Mouse (Mus musculus) hindbrain, postnatal 0 days (tissue): Measurements from ENCODE around the gene Cdca8. TPM values are rescaled to one million over a fixed set of nuclear protein-coding genes. Genes with fewer than 3 reads are reported as not detected.

Experiments
- ATAC-seq: fragments of 200-750 bp; cut with Nextera tagmentation; 2 replicates; pipeline ENCODE4 v1.8.0; 2017; ENCODE audit warnings: mild to moderate bottlenecking, moderate TSS enrichment, moderate library complexity
- DNase-seq: peaks from one replicate; pipeline ENCODE4 v3.0.0-alpha.2; 2015; ENCODE audit warnings: low spot score
- H3K27ac ChIP-seq: fragments of 300-500 bp; sonication (generic); 2 replicates; pipeline ENCODE4 v1.5.1; 2014; ENCODE audit warnings: mild to moderate bottlenecking
- H3K27me3 ChIP-seq: fragments of 300-500 bp; sonication (generic); 2 replicates; pipeline ENCODE4 v1.6.1; 2014; ENCODE audit warnings: low read length, mixed read lengths; ENCODE audit not compliant: insufficient read depth
- H3K36me3 ChIP-seq: fragments of 300-500 bp; sonication (generic); 2 replicates; pipeline ENCODE4 v1.6.1; 2014; ENCODE audit warnings: low read length, mixed read lengths; ENCODE audit not compliant: insufficient read depth
- H3K4me1 ChIP-seq: fragments of 300-500 bp; sonication (generic); 2 replicates; pipeline ENCODE4 v1.6.1; 2014; ENCODE audit warnings: antibody characterized with exemption, low read length, mixed read lengths; ENCODE audit not compliant: insufficient read depth
- H3K4me2 ChIP-seq: fragments of 300-500 bp; sonication (generic); 2 replicates; pipeline ENCODE4 v1.6.1; 2014; ENCODE audit warnings: low read depth, mild to moderate bottlenecking, low read length, moderate library complexity, mixed read lengths
- H3K4me3 ChIP-seq: fragments of 300-500 bp; sonication (generic); 2 replicates; pipeline ENCODE4 v1.5.1; 2014; ENCODE audit warnings: low read length
- H3K9ac ChIP-seq: fragments of 300-500 bp; sonication (generic); replicated peaks from 2 replicates; pipeline ENCODE4 v1.6.1; 2014; ENCODE audit warnings: mild to moderate bottlenecking, low read length, moderate library complexity, mixed read lengths
- H3K9me3 ChIP-seq: fragments of 300-500 bp; sonication (generic); 2 replicates; pipeline ENCODE4 v1.6.1; 2016; ENCODE audit warnings: low read length, mixed read lengths
- CTCF ChIP-seq: IDR thresholded peaks from 2 replicates; pipeline ENCODE4 v1.5.1; 2016; ENCODE audit warnings: antibody characterized with exemption, control low read depth, low read depth
- WGBS: fragments of 180-500 bp; shearing (Covaris S2); extraction: QIAGEN DNeasy Blood & Tissue Kit; methylation state at CpG from one replicate; pipeline ENCODE4 v1.1.7; 2014; 5-methylcytosine and 5-hydroxymethylcytosine counted together
- polyA plus RNA-seq: library from polyadenylated mRNA; unstranded; fragments of >200 nt; fragmentation: Nextera tagmentation; extraction: Ambion mirVana; gene quantifications from 2 replicates; pipeline ENCODE4 v1.2.1, GENCODE M21; 2015
- total RNA-seq: library from RNA; depleted of rRNA; stranded (reverse); fragments of >200 nt; gene quantifications from 2 replicates; pipeline ENCODE4 v1.2.3, GENCODE M21; 2014; rRNA removed

Cdca8 gene
- total and polyA plus RNA-seq, 2 experiments from 2014 or later, result 17.1 to 28.9 TPM

DNA sequence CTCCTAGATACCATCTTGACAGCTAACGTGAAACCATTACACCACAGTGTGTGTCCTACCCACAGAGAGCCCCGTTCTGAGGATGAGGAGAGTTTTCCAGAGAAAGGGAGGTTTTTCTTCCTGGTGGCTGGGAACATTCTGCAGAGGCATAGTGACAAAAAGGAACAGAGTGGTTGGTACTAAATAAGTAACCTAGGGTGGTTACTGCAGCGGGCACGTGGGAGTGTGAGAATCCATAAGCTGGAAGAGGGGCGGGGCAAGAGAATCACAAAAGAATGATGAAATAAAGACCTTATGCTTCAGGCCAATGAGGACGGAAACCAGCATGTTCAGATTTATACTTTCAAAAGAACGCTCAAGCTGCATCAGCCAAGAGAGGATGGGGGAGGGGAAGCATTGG lies 50.4 kb downstream of the Cdca8 start:
- TF ChIP-seq CTCF, result no peak
- no peaks in the 10 kb centered on the region for H3K9me3 ChIP-seq
- DNase-seq, result no peak
- H3K9ac ChIP-seq, result no peak overlapping the region
- H3K36me3 ChIP-seq, result no peaks in the 10 kb centered on the region
- no peak overlapping the region for H3K27ac ChIP-seq
- no peaks in the 10 kb centered on the region; the same call in 1 of the 2 replicates for H3K27me3 ChIP-seq
- WGBS, result 56% methylated on average over 7 of the region's 7 CpGs
- H3K4me1 ChIP-seq, result no peaks in the 10 kb centered on the region
- H3K4me3 ChIP-seq, result no peak overlapping the region
- no peak overlapping the region for H3K4me2 ChIP-seq
- no peak for ATAC-seq

DNA sequence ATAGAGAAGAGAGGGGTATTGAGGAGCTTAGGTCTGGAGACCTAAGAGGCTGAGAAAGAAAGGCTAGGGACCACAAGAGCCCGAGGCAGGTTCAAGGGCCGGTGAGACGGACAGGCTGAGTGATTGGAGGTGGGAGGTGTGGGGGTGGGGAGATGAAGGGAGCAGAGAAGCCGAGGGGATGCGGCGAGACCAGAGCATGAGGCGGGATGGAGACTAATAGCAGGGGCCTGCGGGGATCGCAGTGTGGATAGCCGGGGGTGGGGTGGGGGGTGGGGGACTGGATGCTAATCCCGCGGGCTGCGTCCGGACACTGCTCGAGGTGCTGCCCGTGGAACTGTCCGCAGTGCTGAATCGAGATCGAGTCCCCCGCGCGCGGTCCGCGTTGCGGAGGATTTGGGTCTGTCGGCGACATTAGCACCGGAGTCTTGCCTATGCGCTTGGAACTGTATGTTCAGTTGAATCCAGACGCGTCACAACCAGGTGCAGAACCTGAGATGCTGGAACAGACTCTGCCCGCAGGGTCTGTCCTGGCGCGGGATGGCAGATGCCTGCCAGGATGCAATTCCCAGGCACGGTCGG lies 56.9 kb downstream of the Cdca8 start:
- DNase-seq, result peak; percentile 48
- WGBS, result under 1% methylated on average over 34 of the region's 37 CpGs
- ATAC-seq, result peak; percentile 27; the same call in 1 of the 2 replicates

DNA sequence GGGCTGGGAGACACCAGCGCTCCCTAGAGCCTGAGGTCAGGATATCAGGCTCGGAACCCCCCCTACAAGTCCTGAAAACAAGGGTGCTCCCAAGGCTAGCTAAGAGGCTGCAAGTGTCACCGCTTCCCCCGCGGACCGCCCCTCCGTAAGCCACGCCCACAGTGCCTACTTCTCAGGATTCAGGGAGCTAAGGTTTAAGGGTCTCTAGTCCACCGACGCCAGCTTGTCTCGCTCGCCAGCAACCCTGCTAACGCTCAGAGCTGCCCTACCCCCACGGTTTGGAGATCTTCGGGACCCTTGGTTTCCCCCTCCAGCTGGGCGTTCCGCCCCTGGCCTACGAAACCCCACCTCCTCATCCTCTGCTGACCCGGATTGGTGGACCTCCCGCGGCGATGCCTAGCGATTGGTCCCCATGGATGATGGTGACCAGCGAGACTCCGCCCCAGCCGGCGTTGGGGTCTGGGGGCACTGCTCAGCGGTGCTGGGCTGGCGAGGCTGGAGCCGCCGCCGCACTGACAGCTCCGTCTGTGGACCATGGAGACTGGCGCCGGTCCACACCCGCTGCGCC lies 57.7 kb downstream of the Cdca8 start:
- H3K27me3 ChIP-seq, result peaks cover 10% of the 10 kb centered on the region; the same call in 1 of the 2 replicates
- H3K4me2 ChIP-seq, result peak overlapping the region; percentile 61
- H3K9ac ChIP-seq, result peak overlapping the region; percentile 46
- ATAC-seq (peak; percentile 95), DNase-seq (peak; percentile 95)
- WGBS, result under 1% methylated on average over 37 of the region's 37 CpGs
- H3K9me3 ChIP-seq, result no peaks in the 10 kb centered on the region
- H3K36me3 ChIP-seq, result no peaks in the 10 kb centered on the region
- peak overlapping the region; percentile 70 for H3K27ac ChIP-seq
- peak overlapping the region; percentile 49 for H3K4me3 ChIP-seq
- peak; percentile 24; the same call in 1 of the 2 replicates for TF ChIP-seq CTCF
- no peaks in the 10 kb centered on the region; the same call in 1 of the 2 replicates for H3K4me1 ChIP-seq

More for the DNA sequence above, 56.9 kb downstream of the Cdca8 start:
- Histone ChIP-seq H3K4me1 (no peaks in the 10 kb centered on the region; the same call in 1 of the 2 replicates), H3K27ac (peak overlapping the region; percentile 70), H3K4me2 (peak overlapping the region; percentile 61), H3K9me3 (no peaks in the 10 kb centered on the region), H3K9ac (peak overlapping the region; percentile 46), H3K4me3 (peak overlapping the region; percentile 49), H3K36me3 (no peaks in the 10 kb centered on the region), H3K27me3 (peaks cover 10% of the 10 kb centered on the region; the same call in 1 of the 2 replicates)
- no peak for TF ChIP-seq CTCF

DNA sequence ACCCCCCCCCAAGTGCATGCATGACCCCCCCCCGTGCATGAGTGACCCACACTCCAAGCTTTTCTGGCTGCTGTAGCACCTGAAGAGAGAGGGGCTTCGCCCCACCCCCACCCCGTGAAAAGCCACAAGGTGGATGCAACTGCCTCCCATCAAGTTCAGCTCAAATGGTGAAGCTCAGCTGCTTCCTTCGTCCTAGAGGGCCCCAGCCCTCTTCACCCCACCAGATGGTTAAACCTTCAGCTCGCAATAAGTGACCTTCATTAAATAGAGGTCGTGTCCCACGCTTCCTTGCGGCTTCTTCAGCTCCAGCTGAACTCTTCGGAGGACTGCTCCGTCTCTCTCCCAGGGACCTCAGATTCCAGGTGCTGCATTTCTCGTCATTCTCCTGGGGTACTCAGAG lies 58.5 kb downstream of the Cdca8 start, which contains the start of gene Epha10:
TSS of gene Epha10 (plus strand) at position 301 of the 400 bp plus-strand sequence.
- WGBS, result 2% methylated on average over 11 of the region's 11 CpGs
- DNase-seq (no peak), ATAC-seq (no peak)
- Histone ChIP-seq H3K4me1 (no peaks in the 10 kb centered on the region; the same call in 1 of the 2 replicates), H3K9me3 (no peaks in the 10 kb centered on the region), H3K27ac (peak within 1 kb of the TSS; percentile 70), H3K36me3 (no peaks in the 10 kb centered on the region), H3K27me3 (0 out of 2 replicates have a peak, but pooled peaks cover 10% of the 10 kb centered on the region), H3K9ac (peak within 1 kb of the TSS; percentile 46), H3K4me2 (peak within 1 kb of the TSS; percentile 61), H3K4me3 (peak within 1 kb of the TSS; percentile 49)
- TF ChIP-seq CTCF, result no peak

DNA sequence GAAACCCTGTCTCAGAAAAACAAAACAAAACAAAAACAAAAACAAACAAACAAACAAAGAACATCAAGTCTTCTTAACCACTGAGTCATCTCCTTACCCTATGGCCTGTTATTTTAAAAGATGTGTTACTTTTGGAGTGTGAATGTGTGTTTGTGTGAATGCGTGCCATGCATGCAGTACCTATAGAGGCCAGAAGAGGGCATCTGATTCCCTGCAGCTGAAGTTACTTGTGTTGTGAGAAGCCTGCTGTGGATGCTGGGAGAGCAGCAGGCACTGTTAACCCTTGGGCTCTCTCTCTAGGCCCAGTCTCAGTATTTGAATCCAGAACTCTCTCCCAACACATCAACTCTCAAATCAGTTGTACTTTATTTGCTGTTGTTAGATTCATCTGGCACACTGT lies 66.4 kb downstream of the Cdca8 start:
- H3K9me3 ChIP-seq, result no peaks in the 10 kb centered on the region
- no peaks in the 10 kb centered on the region for H3K36me3 ChIP-seq
- no peak for DNase-seq
- H3K4me2 ChIP-seq, result no peak overlapping the region
- H3K4me3 ChIP-seq, result no peak overlapping the region
- no peak overlapping the region for H3K9ac ChIP-seq
- H3K27me3 ChIP-seq, result no peaks in the 10 kb centered on the region
- no peak overlapping the region for H3K27ac ChIP-seq
- ATAC-seq, result no peak
- peak; percentile 62 for TF ChIP-seq CTCF
- H3K4me1 ChIP-seq, result no peaks in the 10 kb centered on the region
- WGBS, result 94% methylated on average over 1 of the region's 1 CpGs

Other genes starting within 250 kb of the Cdca8 start
- 4.0 and 9.0 TPM in 2 replicates for gene Utp11, start 245.7 kb downstream of the Cdca8 start, total RNA-seq
- 31.2 and 39.0 TPM in 2 replicates for gene Utp11, start 245.7 kb downstream of the Cdca8 start, polyA plus RNA-seq
- 7.1 and 7.3 TPM in 2 replicates for gene Fhl3, start 238.6 kb downstream of the Cdca8 start, total RNA-seq
- gene Fhl3, start 238.6 kb downstream of the Cdca8 start, polyA plus RNA-seq, result 2.5 and 3.1 TPM in 2 replicates
- 18.7 and 33.0 TPM in 2 replicates for gene Sf3a3, start 224.5 kb downstream of the Cdca8 start, total RNA-seq
- 79.7 and 87.9 TPM in 2 replicates for gene Sf3a3, start 224.5 kb downstream of the Cdca8 start, polyA plus RNA-seq
- gene Inpp5b, start 197.5 kb downstream of the Cdca8 start, total RNA-seq, result 15.9 and 16.0 TPM in 2 replicates
- gene Inpp5b, start 197.5 kb downstream of the Cdca8 start, polyA plus RNA-seq, result 14.9 and 15.4 TPM in 2 replicates
- 7.7 and 17.3 TPM in 2 replicates for gene Mtf1, start 137.2 kb downstream of the Cdca8 start, total RNA-seq
- gene Mtf1, start 137.2 kb downstream of the Cdca8 start, polyA plus RNA-seq, result 23.4 and 24.7 TPM in 2 replicates
- gene Yrdc, start 88.6 kb downstream of the Cdca8 start, total RNA-seq, result 52.9 and 76.1 TPM in 2 replicates
- gene Yrdc, start 88.6 kb downstream of the Cdca8 start, polyA plus RNA-seq, result 47.0 and 52.9 TPM in 2 replicates
- gene 1110065P20Rik, start 88.1 kb downstream of the Cdca8 start, total RNA-seq, result 206 and 212 TPM in 2 replicates
- gene 1110065P20Rik, start 88.1 kb downstream of the Cdca8 start, polyA plus RNA-seq, result 143 and 152 TPM in 2 replicates
- 52.3 and 56.9 TPM in 2 replicates for gene Maneal, start 77.1 kb downstream of the Cdca8 start, total RNA-seq
- gene Maneal, start 77.1 kb downstream of the Cdca8 start, polyA plus RNA-seq, result 9.4 and 9.6 TPM in 2 replicates
- 28.4 and 49.6 TPM in 2 replicates for gene Epha10, start 58.4 kb downstream of the Cdca8 start, total RNA-seq
- 13.7 and 14.2 TPM in 2 replicates for gene Epha10, start 58.4 kb downstream of the Cdca8 start, polyA plus RNA-seq
- gene 9930104L06Rik, start 2.3 kb downstream of the Cdca8 start, total RNA-seq, result 12.8 and 15.5 TPM in 2 replicates
- gene 9930104L06Rik, start 2.3 kb downstream of the Cdca8 start, polyA plus RNA-seq, result 9.3 and 9.4 TPM in 2 replicates
- 0.36 and 13.6 TPM in 2 replicates for gene Rspo1, start 47.1 kb upstream of the Cdca8 start, total RNA-seq
- 0.74 and 0.95 TPM in 2 replicates for gene Rspo1, start 47.1 kb upstream of the Cdca8 start, polyA plus RNA-seq
- 22.5 and 26.0 TPM in 2 replicates for gene Gnl2, start 77.3 kb upstream of the Cdca8 start, total RNA-seq
- gene Gnl2, start 77.3 kb upstream of the Cdca8 start, polyA plus RNA-seq, result 70.2 and 77.6 TPM in 2 replicates
- 0.73 and 2.4 TPM in 2 replicates for gene Dnali1, start 126.4 kb upstream of the Cdca8 start, total RNA-seq
- gene Dnali1, start 126.4 kb upstream of the Cdca8 start, polyA plus RNA-seq, result 1.4 and 1.5 TPM in 2 replicates
- 29.2 and 35.0 TPM in 2 replicates for gene Snip1, start 127.4 kb upstream of the Cdca8 start, total RNA-seq
- gene Snip1, start 127.4 kb upstream of the Cdca8 start, polyA plus RNA-seq, result 15.7 and 16.3 TPM in 2 replicates
- gene Meaf6, start 145.8 kb upstream of the Cdca8 start, total RNA-seq, result 47.0 and 50.4 TPM in 2 replicates
- 131 and 133 TPM in 2 replicates for gene Meaf6, start 145.8 kb upstream of the Cdca8 start, polyA plus RNA-seq
- not detected in 2 replicates for gene Zc3h12a, start 188.5 kb upstream of the Cdca8 start, total RNA-seq
- 0.16 and 0.31 TPM in 2 replicates for gene Zc3h12a, start 188.5 kb upstream of the Cdca8 start, polyA plus RNA-seq